Mouse (Mus musculus): ENCODE measurements around the gene Trim71. TPM values are rescaled to one million over a fixed set of nuclear protein-coding genes. Genes with fewer than 3 reads are reported as not detected.
A peak's percentile ranks its signal among the peaks of the same experiment; 100 is the strongest.
"Not testable (repeated sequence)": the region's sequence is repeated elsewhere in the genome, so short reads cannot be mapped to it uniquely, and the experiment has no call there.

The Trim71 gene
- total and polyA plus RNA-seq, 3 experiments: not detected

- no peak for DNase-seq
These were observed 38.3 kb downstream of the Trim71 start for GRCm38 (mm10) chr9:114525891-114526290.

DNA sequence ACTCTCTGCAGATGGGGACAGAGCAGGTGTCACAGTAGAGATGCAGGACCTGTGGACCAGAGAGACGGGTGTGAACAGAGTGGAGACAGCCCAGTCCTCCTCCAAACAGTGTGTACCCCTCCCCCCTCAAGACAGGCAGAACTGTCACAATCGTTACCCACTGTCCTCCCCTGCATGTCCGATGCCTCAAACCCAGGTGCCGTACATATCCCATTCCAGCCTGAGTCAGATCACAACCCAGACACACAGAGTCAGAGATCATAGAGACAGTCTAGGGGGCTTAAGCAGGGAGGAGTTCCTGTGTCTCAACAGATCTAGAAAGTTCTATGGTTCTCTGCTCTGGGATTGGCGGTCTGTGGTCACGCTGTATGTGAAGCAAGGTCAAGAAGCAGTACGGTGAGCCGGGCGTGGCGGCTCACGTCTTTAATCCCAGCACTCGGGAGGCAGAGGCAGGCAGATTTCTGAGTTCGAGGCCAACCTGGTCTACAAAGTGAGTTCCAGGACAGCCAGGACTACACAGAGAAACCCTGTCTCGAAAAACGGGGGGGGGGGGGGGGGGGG is 39.0 kb downstream of the Trim71 start:
- no peak for DNase-seq

- DNase-seq: no peak
These were observed 41.7 kb downstream of the Trim71 start for GRCm38 (mm10) chr9:114522501-114522900.

DNA sequence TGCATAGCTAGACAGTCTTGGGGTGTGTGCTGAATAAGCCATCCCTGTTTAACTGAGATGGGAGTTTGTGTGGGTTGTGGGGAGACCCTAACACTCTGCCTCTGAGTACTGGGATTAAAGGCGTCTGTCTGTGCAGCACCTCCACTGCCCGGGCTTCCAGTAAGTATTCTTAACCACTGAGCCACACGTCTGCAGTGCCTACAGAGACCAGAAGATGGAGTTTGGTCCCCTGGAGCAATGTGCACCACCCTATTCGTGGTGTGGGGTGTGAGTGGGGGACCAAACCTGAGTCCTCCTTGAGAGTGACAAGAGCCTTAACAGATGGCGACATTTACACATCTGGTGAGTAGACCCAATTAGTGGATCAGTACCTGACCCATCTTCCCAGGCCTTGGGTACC is 42.1 kb downstream of the Trim71 start:
- DNase-seq: no peak

DNA sequence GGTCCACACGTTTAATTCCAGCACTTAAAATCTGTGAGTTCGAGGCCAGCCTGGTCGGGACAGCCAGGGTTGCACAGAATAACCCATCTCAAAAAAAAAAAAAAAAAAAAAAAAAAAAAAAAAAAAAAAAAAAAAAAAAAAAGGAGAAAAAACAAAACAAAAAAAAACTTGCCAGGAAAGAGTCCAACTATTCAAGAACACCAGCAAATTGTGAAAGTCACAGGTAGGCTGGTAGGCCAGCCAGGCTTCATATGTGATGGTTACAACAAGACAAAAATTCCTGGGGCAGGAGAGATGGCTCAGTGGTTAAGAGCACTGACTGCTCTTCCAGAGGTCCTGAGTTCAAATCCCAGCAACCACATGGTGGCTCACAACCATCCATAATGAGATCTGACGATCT is 43.6 kb downstream of the Trim71 start:
- DNase-seq: not testable (repeated sequence)

- no peak for DNase-seq
These were observed 45.2 kb downstream of the Trim71 start for GRCm38 (mm10) chr9:114518812-114519477.

DNA sequence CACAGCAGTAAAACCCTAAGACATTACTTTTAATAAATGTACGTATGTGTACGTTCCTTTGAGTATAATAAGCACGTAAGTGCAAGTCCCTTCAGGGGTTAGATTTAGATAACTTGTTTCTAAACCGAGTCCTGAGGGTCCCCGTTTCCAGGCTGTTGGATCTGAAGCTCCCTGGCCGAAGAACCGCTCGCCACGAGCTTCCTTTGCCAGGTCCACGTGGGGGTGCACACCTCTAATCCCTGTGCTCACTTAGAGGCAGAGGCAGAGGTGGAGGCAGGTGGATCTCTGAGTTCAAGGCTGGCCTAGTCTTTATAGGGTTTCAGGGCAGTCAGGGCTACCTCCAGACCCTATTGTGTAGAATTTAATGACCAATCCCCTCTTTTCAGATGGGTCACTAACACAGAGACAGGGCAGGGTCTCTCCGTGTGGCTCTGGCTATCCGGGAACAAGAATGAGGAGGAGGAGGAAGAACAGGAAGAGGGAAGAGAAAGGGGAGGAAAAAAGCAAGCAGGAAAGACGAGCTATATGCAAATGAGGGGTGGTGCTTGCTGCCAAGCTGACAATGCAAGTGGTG is 46.2 kb downstream of the Trim71 start:
- no peak for DNase-seq

GRCm38 (mm10) chr9:114515364-114515763 is 48.8 kb downstream of the Trim71 start, which contains the start of gene C130032M10Rik:
Gene C130032M10Rik (plus strand): TSS chr9:114515697.
- peak; percentile 9 for DNase-seq

DNA sequence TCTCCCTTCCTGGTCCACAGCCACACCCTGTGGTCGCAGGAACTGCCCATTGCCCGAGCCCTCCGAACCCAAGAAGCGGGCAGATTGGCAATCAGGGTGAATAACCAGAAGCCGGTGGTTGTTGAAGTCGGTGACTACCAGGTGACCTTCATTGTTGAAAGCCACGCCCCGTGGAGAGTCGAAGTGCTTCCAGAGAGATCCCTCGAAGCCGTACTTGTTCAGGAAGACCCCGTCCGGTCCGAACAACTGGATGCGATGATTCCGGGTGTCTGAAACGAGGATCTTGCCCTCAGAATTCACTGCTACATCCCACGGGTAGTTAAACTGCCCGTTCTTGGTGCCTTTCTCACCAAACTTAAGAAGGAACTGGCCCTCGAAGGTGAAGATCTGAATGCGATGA is 51.3 kb downstream of the Trim71 start:
- DNase-seq: no peak

GRCm38 (mm10) chr9:114509785-114510184 is 54.4 kb downstream of the Trim71 start:
- no peak for DNase-seq

- no peak for DNase-seq
These were observed 56.7 kb downstream of the Trim71 start for GRCm38 (mm10) chr9:114507421-114507820.

- no peak for DNase-seq
These were observed 57.6 kb downstream of the Trim71 start for GRCm38 (mm10) chr9:114506564-114506963.

GRCm38 (mm10) chr9:114504816-114505215 is 59.4 kb downstream of the Trim71 start, which contains the start of gene Ccr4:
Gene Ccr4 (minus strand): TSS chr9:114504916.
- no peak for DNase-seq

- no peak for DNase-seq
These were observed 61.3 kb downstream of the Trim71 start for GRCm38 (mm10) chr9:114502711-114503427.

GRCm38 (mm10) chr9:114501913-114502312 is 62.3 kb downstream of the Trim71 start:
- no peak for DNase-seq

- no peak for DNase-seq
These were observed 63.1 kb downstream of the Trim71 start for GRCm38 (mm10) chr9:114501111-114501510.

- DNase-seq: peak; percentile 47
These were observed 64.2 kb downstream of the Trim71 start for GRCm38 (mm10) chr9:114499783-114500515.

DNA sequence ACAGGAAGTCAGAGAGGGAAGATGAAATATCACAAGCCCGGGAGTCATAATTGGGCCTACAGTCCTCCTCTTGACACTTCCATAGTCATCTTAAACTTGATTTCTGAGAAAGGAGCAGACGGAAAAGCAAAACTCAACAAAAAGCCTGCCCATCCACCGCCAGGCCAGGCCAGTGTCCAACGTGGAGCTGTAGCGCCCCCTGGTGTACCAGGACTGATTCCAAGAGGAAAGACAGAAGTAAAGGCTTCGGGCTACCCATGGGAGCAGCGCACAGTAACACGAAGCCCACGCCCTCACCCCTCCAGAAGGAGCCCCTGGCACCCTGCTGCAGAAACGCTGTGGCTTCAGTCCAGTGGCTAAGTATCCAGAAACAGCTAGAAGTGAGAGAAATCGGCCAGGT is 66.0 kb downstream of the Trim71 start:
- peak; percentile 78 for DNase-seq

DNA sequence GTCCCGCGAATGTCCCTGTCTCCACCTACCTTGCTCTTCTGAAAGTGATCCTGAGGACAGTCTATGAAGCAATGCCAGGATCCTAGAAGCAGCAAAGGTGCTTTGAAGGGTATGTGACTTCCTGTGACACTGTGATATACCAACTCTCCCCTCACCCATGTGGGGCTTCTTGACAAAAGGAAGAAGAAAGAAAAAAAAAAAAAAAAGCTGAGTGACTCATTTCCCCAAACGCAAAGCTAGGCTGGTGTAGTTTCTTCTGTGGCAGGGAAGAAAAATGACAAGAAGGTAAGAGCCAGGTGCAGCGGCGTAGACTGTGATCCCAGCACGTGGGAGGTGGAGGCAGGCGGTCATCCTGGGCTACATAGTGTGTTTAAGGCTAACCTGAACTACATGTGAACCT is 67.7 kb downstream of the Trim71 start:
- DNase-seq: no peak

DNA sequence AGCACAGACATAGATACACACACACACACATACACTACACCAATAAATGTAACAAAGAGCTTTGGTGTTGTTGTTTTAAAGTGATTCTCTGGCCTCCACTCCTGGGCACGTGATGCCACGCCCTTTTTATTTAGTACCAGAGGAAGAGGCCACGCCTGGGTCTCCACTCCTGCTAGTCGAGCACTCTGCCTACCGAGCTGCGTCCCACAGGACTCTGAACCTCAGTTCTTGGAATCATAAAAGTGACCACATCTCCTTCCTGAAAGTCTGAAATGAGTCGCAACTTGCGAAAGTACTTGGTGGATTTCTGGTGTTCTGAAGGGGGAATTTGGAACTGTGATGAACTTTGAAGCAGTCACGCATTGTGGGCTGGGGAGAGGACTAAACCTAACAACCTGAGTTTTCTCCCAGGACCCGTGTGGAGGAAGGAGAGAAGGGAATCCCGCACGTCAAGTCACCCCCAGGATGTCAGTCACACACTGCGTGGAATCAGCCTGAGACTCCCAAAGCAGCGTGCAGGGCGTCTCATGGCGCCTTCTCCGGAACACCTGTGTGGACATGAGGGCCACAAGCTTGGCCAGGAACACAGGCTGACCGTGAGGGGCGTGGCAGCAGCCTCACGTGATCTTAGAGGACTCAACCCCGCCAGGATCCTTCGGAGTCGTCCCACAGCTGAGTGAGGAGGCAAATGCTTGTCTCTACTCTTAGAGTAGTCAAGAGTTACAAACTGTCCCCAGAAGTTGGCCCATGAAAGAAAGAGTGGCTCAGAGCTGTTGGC is 76.5 kb downstream of the Trim71 start:
- no peak for DNase-seq

DNA sequence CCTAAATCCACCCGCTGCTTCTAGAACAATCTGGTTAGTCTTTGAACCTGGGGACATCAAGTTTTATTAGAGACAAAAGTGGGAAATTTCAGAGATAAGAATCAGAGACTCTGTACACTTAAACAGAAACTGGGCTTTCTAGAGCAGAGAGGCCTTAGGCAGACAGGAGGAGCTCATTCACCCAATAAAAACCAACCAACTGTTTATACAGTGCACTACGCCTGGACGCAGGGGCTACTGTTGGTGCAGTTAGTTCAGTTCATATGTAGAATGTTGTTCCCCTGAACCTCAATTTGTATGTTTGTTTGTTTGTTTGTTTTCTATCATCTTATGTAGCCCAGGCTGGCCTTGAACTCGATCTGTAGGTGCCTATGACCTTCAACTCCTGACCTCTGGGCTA is 77.4 kb downstream of the Trim71 start:
- DNase-seq: no peak

All from adrenal gland, adult 2 months (tissue).